Mouse (Mus musculus) limb, embryonic 10.5 days (tissue): ENCODE measurements around the gene Wnk1. TPM values are rescaled to one million over a fixed set of nuclear protein-coding genes. Genes with fewer than 3 reads are reported as not detected.

Source experiments
- DNase-seq: peaks from one replicate; pipeline ENCODE4 v3.0.0-alpha.2; 2017; ENCODE audit warnings: low spot score
- H3K27ac ChIP-seq: fragments of 300-500 bp; sonication (generic); 2 replicates; pipeline ENCODE4 v1.5.1; 2016; ENCODE audit warnings: mild to moderate bottlenecking
- H3K27me3 ChIP-seq: fragments of 300-500 bp; sonication (generic); 2 replicates; pipeline ENCODE4 v1.6.1; 2016; ENCODE audit warnings: low read depth, mild to moderate bottlenecking; ENCODE audit not compliant: poor library complexity, severe bottlenecking
- H3K36me3 ChIP-seq: fragments of 300-500 bp; sonication (generic); 2 replicates; pipeline ENCODE4 v1.6.1; 2016; ENCODE audit warnings: mild to moderate bottlenecking, moderate library complexity
- H3K4me1 ChIP-seq: fragments of 300-500 bp; sonication (generic); 2 replicates; pipeline ENCODE4 v1.6.1; 2016
- H3K4me3 ChIP-seq: fragments of 300-500 bp; sonication (generic); 2 replicates; pipeline ENCODE4 v1.5.1; 2016; ENCODE audit warnings: mild to moderate bottlenecking, moderate library complexity
- H3K9me3 ChIP-seq: fragments of 300-500 bp; sonication (generic); replicated peaks from 2 replicates; pipeline ENCODE4 v1.6.1; 2016; ENCODE audit warnings: mild to moderate bottlenecking
- WGBS: fragments of 180-500 bp; shearing (Covaris S2); methylation state at CpG from one replicate; pipeline ENCODE4 v1.1.7; 2016; 5-methylcytosine and 5-hydroxymethylcytosine counted together
- polyA plus RNA-seq: library from polyadenylated mRNA; unstranded; fragments of >200 nt; fragmentation: Nextera tagmentation; extraction: Ambion mirVana; gene quantifications from 2 replicates; pipeline ENCODE4 v1.2.1, GENCODE M21; 2016

Wnk1 gene
- polyA plus RNA-seq, 1 experiment from 2014 or later: 43.9 TPM

DNA sequence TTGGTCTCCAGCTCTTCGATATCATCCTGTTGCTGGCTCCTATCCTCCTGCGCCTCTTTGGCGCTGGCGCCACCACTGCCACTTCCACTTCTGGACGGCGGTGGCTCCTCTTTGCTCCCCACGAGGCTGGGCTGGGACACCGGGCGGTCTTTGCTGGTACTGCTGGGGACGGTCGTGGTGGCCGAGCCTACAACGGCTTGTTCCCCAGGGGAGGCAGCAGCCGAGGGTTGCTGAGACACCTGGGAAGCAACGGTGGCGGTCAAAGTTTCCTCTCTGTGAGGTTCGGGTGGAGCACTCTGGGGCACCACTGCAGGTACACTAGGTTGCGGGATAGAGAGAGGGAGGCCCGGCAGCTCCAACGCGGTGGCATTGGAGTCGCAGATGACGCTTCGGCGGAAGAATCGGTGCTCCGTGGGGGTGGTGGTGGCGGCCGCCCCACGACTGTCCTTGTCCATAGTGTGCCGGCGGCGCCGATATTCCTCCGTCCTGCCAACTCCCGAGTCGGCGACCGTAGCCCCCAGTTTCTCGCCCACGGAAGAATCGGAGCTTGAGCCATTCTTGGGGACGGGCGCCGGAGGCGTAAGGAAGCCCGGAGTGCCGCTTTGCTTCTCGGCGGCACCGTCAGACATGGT, 1.4 kb downstream of the Wnk1 start:
- H3K4me3 ChIP-seq: peak overlapping the region; percentile 95
- WGBS: under 1% methylated on average over 51 of the region's 51 CpGs
- peak; percentile 78 for DNase-seq
- peaks cover 16% of the 10 kb centered on the region for H3K4me1 ChIP-seq
- H3K27me3 ChIP-seq: no peaks in the 10 kb centered on the region
- no peaks in the 10 kb centered on the region for H3K9me3 ChIP-seq
- H3K27ac ChIP-seq: peak overlapping the region; percentile 95
- H3K36me3 ChIP-seq: peaks cover 26% of the 10 kb centered on the region

DNA sequence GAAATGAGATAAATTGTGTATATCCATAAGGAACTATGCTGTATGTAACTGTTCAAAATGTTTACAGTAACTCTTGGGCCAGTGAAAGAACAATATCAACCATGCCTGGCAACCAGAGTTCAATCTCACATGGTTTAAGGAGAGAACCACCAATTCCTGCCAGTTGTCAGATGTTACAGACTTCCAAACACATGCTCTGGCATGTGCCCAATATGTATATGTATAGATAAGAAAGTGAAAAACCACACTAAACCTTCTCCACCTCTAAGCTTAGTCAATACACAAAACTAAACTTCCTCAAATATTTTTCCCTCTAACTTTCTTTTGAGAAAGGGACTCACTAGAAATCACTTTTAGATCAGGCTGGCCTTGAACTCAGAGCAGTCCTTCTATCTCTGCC, 13.9 kb downstream of the Wnk1 start:
- no peak overlapping the region for H3K4me3 ChIP-seq
- H3K27ac ChIP-seq: no peak overlapping the region
- no peak for DNase-seq
- H3K4me1 ChIP-seq: no peaks in the 10 kb centered on the region
- H3K27me3 ChIP-seq: no peaks in the 10 kb centered on the region
- no peaks in the 10 kb centered on the region for H3K9me3 ChIP-seq
- H3K36me3 ChIP-seq: peaks cover 38% of the 10 kb centered on the region

DNA sequence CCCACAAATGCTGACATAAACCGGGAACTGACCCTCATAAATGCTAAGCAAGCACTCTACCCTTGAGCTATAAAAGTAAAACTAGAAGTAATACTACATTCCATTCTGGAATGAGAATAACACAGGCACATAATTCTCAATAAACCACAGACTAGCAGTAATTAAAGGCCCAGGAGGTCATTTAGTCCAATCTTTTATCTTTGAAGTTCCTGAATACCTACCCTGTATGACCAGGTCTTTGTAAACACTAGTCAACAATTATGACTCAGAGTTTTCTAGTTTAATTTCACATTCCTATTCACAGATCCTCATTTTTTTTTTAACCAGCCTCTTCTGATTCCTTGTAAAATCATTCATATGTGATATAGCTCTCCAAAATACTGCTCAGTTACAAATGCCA, 14.7 kb downstream of the Wnk1 start:
- 81% methylated on average over 1 of the region's 1 CpGs for WGBS
- no peaks in the 10 kb centered on the region for H3K9me3 ChIP-seq
- no peak for DNase-seq
- H3K27me3 ChIP-seq: no peaks in the 10 kb centered on the region
- H3K4me3 ChIP-seq: no peak overlapping the region
- H3K4me1 ChIP-seq: no peaks in the 10 kb centered on the region
- no peak overlapping the region for H3K27ac ChIP-seq
- peaks cover 30% of the 10 kb centered on the region for H3K36me3 ChIP-seq

DNA sequence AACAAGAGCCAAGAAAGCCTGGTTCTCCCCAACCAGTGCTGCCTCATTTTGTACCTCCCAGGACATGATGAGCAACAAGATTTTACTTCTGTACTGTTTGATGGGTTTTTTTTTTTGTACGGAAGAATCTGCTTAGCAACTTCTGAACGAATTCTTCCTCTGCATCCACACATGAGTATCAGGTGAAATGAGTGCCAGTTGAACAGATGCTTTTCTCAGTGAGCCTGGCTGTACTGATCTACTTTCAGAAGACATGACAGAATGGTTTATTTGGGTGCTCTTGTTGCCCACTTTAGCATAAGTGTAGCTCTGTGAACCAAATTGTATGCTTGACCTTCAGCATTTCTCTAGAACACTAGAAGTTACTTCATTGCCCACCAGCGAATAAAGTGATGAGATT, 16.4 kb downstream of the Wnk1 start:
- 97% methylated on average over 3 of the region's 3 CpGs for WGBS

DNA sequence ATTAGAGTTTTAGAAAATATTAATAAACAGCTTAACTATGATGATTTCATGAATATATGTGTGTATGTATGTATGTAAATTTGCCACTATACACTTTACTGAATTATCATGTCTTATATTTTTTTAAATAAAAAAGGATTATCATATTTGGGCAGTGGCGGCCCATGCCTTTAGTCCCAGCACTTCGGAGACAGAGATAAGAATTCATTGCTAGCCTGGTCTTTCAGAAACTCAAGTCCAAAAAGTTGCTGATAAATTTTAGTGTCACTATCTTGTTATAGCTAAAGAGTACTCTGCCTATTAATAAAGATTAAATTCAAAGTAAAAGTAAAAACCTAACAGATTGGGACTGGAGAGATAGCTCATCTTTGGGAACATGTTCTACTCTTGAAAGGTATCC, 18.8 kb downstream of the Wnk1 start:
- WGBS: 98% methylated on average over 2 of the region's 2 CpGs
- no peaks in the 10 kb centered on the region for H3K27me3 ChIP-seq
- no peak for DNase-seq
- H3K36me3 ChIP-seq: no peaks in the 10 kb centered on the region
- H3K9me3 ChIP-seq: no peaks in the 10 kb centered on the region
- no peak overlapping the region for H3K27ac ChIP-seq
- H3K4me3 ChIP-seq: no peak overlapping the region
- H3K4me1 ChIP-seq: no peaks in the 10 kb centered on the region

More for the DNA sequence above, 16.4 kb downstream of the Wnk1 start:
- no peak for DNase-seq
- H3K27ac ChIP-seq: no peak overlapping the region
- no peaks in the 10 kb centered on the region for H3K27me3 ChIP-seq
- H3K4me3 ChIP-seq: no peak overlapping the region
- no peaks in the 10 kb centered on the region for H3K9me3 ChIP-seq
- no peaks in the 10 kb centered on the region for H3K4me1 ChIP-seq
- H3K36me3 ChIP-seq: peaks cover 16% of the 10 kb centered on the region

DNA sequence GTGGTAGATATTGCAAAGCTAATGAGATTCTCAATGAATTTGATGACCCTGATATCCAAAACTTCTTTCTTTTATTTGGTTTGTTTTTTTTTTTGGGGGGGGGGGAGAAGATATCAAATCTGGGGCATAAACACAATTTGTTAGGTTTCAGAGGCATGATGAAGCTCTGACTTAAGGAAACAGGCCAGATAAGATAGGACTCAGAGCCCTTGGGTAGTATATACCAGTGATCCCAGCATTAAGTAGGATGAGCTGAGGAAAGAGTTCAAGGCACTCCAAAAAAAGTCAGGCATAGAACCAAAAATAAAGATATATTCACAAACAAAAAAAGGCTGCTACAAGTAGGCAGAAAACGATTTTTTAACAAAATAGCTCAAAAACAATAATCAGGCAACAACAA, 25.3 kb downstream of the Wnk1 start:
- no peak overlapping the region for H3K27ac ChIP-seq
- H3K4me3 ChIP-seq: no peak overlapping the region
- DNase-seq: no peak
- 86% methylated on average over 1 of the region's 1 CpGs for WGBS
- H3K4me1 ChIP-seq: no peaks in the 10 kb centered on the region
- H3K27me3 ChIP-seq: no peaks in the 10 kb centered on the region
- H3K36me3 ChIP-seq: no peaks in the 10 kb centered on the region
- H3K9me3 ChIP-seq: no peaks in the 10 kb centered on the region

DNA sequence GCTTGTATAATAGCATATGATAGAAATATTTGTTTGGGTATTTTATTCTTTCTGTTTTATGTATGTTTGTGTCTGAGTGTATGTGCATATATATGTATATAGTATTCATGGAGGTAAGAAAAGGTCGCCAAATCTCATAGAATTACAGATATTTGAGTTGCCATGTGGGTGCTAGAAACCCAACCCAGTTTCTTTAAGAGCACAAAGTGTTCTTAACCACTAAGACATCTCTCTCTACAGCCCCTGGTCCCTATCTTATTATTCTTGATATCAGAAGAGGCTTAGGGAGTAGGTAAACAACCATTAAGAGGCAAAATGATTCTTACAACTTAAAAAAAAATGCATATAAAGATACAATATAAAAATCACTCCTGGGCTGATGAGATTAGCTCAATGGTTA, 27.0 kb downstream of the Wnk1 start:
- H3K4me1 ChIP-seq: no peaks in the 10 kb centered on the region
- 96% methylated on average over 1 of the region's 1 CpGs for WGBS

DNA sequence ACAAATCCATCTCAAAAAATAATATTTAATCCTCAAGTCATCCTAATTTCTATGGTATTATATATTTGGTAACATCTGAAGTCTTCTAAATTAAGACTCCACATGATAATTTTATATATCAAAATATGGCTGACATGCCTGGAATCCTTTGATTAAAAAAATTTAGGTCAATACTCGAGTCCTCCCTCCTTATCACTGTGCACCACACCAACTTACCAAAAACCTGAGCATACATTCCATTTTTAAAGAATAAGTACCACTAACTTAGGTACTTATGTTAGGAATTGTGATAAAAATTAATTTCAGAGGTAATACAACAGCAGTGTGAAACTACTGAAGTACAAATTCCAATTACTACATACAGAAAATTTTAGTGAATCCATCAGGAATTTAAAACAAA, 27.5 kb downstream of the Wnk1 start:
- Histone ChIP-seq H3K4me3 (no peak overlapping the region), H3K36me3 (no peaks in the 10 kb centered on the region), H3K4me1 (no peaks in the 10 kb centered on the region), H3K27me3 (no peaks in the 10 kb centered on the region), H3K9me3 (no peaks in the 10 kb centered on the region), H3K27ac (no peak overlapping the region)
- WGBS: 83% methylated on average over 1 of the region's 1 CpGs
- DNase-seq: no peak

More for the DNA sequence above, 27.0 kb downstream of the Wnk1 start:
- no peak for DNase-seq
- no peaks in the 10 kb centered on the region for H3K27me3 ChIP-seq
- H3K4me3 ChIP-seq: no peak overlapping the region
- H3K27ac ChIP-seq: no peak overlapping the region
- no peaks in the 10 kb centered on the region for H3K9me3 ChIP-seq
- H3K36me3 ChIP-seq: no peaks in the 10 kb centered on the region

DNA sequence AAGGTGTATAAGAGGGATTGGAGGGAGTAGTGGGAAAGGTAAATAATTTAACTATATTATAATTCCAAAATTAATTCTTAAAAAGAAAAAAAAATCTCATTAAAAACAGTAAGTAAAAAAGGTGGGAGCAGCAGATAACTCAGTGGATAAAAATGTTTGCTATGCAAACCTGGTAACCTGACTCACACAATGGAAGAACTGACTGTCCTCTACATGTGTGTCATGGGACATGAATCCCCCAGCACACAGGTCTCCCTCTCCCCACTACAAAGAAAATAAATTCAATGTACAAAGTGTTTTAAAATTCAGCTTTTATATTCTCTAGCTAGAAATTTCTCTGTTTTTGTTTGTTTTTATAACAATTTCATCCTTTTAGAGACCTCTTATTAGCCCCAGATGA, 27.9 kb downstream of the Wnk1 start:
- DNase-seq: no peak
- Histone ChIP-seq H3K4me1 (no peaks in the 10 kb centered on the region), H3K27me3 (no peaks in the 10 kb centered on the region), H3K9me3 (no peaks in the 10 kb centered on the region), H3K4me3 (no peak overlapping the region), H3K27ac (no peak overlapping the region), H3K36me3 (no peaks in the 10 kb centered on the region)

DNA sequence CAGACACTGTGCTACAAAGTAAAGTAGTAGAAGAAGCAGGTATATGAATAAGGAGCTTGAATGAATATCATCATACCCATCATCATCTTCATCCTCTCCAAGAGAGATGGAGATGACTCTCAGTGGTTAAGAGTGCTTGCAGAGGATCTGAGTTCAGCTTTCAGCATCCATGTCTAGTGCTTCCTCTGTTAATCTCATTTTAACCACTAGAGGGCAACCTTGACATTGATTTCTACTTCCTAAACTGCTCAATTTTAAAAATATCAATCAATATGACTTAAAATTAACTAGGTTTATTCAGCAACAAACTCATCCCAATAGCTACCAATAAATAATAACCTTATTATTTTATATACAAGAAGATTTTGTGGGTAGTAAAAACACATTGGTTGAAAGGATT, 36.8 kb downstream of the Wnk1 start:
- no peak for DNase-seq
- no peaks in the 10 kb centered on the region for H3K27me3 ChIP-seq
- H3K9me3 ChIP-seq: no peaks in the 10 kb centered on the region
- H3K27ac ChIP-seq: no peak overlapping the region
- peaks cover 26% of the 10 kb centered on the region for H3K36me3 ChIP-seq
- H3K4me3 ChIP-seq: no peak overlapping the region
- H3K4me1 ChIP-seq: no peaks in the 10 kb centered on the region

DNA sequence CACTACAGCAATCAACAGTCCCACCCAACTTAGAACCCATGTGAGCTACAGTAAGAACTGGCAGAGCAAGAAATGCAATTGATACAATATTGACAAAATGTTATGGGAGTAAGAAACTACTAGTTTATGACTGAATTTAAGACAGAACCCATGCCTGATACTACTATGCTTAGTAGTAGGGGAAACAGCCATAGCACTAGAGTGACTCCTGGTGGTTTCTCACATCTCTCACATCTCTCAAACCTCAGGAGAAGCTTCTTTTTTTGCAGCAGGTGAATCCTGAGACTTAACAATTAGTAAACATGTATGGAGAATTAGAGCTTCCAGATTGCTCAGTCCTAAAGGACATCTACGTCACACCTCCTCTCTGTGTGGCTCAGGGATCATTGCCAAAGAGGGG, 42.0 kb downstream of the Wnk1 start:
- peaks cover 30% of the 10 kb centered on the region for H3K36me3 ChIP-seq
- H3K4me1 ChIP-seq: no peaks in the 10 kb centered on the region
- no peaks in the 10 kb centered on the region for H3K27me3 ChIP-seq
- no peak overlapping the region for H3K27ac ChIP-seq
- H3K4me3 ChIP-seq: no peak overlapping the region
- 92% methylated on average over 1 of the region's 1 CpGs for WGBS
- DNase-seq: no peak
- no peaks in the 10 kb centered on the region for H3K9me3 ChIP-seq

DNA sequence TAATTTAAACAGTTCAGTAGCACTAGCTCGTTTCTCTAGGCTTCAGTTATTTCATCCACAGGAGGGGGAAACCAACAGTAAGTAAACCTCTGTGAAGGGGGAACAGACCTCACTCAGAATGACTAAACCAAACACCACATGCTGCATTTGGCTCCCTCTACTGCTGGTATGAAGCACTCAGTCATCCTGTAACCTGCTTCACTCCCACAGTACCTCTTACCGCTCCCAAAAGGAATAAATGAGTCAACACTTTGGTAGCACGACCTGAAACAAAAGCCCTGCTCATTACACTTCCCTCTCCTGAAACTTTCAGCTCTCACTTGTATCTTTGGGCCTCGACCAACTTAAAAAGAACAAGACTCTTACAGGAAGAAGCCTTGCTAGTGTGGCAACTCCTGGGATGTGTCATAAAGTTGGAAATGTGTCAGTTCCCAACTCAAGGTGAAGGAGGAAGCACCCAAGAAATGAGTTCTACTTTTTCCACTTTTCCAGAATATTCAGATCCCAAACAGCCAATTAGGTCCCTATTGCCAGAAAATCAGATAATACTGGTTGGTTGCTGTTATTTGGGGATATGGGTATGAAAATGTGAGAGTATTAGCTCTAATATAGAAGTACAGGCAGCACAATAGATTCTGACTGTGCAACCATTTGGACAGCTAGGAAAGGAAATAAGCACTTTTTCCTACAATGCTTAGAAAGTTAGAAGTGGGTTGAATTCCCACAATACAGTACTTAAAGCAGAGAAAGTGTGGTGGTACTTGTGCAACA, 114.1 kb downstream of the Wnk1 start:
- DNase-seq: no peak
- no peak overlapping the region for H3K4me3 ChIP-seq
- no peaks in the 10 kb centered on the region for H3K9me3 ChIP-seq
- H3K27ac ChIP-seq: no peak overlapping the region
- H3K36me3 ChIP-seq: peaks cover 98% of the 10 kb centered on the region
- WGBS: 59% methylated on average over 4 of the region's 4 CpGs
- H3K4me1 ChIP-seq: no peaks in the 10 kb centered on the region
- no peaks in the 10 kb centered on the region for H3K27me3 ChIP-seq

DNA sequence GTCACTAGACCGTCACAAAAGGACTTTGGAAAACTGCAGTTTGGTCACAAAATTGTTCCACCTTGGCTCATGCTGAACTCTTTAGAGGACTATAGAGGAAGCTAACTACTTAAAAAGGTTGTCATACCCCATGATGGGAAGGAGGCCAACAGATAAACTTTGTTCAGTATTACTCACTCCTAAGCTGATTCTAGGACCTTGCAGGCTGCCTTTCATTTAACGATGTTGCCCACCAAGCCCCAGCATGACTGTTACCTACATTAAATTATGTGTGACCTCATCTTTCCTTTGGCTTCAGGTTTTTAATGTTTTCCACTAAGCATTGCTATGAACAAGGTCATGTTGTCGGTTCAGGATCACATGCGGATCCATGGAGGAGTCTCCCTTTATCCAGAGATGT, 115.9 kb downstream of the Wnk1 start:
- Histone ChIP-seq H3K4me3 (no peak overlapping the region), H3K36me3 (peaks cover 95% of the 10 kb centered on the region), H3K9me3 (no peaks in the 10 kb centered on the region), H3K27me3 (no peaks in the 10 kb centered on the region), H3K27ac (no peak overlapping the region), H3K4me1 (no peaks in the 10 kb centered on the region)
- no peak for DNase-seq
- 94% methylated on average over 4 of the region's 4 CpGs for WGBS

DNA sequence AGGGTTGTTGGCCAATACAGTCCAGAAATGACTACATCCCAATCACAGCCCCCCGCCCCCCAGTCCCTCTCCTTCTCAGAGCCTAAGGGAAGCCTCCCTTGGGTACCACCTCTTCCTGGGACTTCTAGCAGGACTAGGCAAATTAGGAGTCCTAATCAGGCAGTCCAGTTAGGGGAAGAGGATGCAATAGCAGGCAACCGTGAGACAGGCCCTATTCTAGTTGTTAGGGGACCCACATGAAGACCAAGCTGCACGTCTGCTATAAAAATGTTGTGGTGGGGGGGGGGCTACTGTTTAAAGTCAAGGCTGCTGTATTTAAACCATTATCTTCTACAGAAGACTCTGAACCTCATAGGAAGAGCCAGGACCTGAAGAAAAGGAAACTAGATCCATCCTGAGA, 116.3 kb downstream of the Wnk1 start:
- Histone ChIP-seq H3K4me1 (no peaks in the 10 kb centered on the region), H3K36me3 (peaks cover 94% of the 10 kb centered on the region), H3K9me3 (no peaks in the 10 kb centered on the region), H3K27ac (no peak overlapping the region), H3K4me3 (no peak overlapping the region), H3K27me3 (no peaks in the 10 kb centered on the region)
- DNase-seq: no peak
- 94% methylated on average over 3 of the region's 3 CpGs for WGBS
